Mouse (Mus musculus): ENCODE data around the gene Adap2.

GRCm38 (mm10) chr11:80163362-80164116, 9.6 kb downstream of the Adap2 start:
- no peak for TF ChIP-seq CTCF (IDR thresholded peaks at IDR 0.05; ENCODE audit: borderline replicate concordance, extremely low read depth, insufficient read depth, insufficient read length)
- TF ChIP-seq POLR2A (IDR thresholded peaks at IDR 0.05; ENCODE audit: borderline replicate concordance, extremely low read depth, insufficient read depth, insufficient read length, poor library complexity, severe bottlenecking): no peak

Measured in brain, embryonic 14.5 days (tissue).